20 mouse cellular contexts compared by ENCODE assay signal in the genomic region with DNA sequence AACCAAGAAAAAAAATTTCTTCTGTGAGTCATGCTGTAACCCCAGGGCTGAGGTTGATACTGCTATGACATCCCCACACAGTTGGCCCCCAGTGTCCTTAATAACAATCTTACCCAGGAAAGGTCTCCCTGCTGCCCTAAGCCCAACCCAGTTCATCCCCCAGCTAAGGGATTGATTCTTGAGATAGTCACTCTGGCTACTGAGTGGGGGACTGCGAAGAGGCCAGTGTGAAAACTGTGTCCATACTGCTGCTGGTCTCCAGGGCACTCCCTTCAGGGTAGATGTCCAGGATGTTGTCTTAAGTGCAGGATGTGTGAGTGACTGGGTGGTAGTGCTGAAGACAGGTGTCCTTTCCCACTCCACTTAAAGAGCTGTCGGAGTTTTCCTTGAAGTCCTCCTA. TPM values are rescaled to one million over a fixed set of nuclear protein-coding genes. Genes with fewer than 3 reads are reported as not detected.
DNase-seq lines count a peak whose midpoint lies in the region; TF ChIP-seq lines count a peak whose summit lies in the region.
"Had no signal": no experiment of that assay in that cellular context is flagged by ENCODE, and none has a peak within 500 bp of the region (broad histone marks: within the 10 kb centered on the region; RNA-seq: fewer than 3 reads in every experiment).

A gene (minus strand): TSS at position 101 of the 400 bp plus-strand sequence.

- no peak for DNase-seq in testis, postnatal 10 days (ENCODE audit: low spot score)
- DNase-seq: adrenal gland, adult 2 months; adrenal gland, adult 8-10 months; adrenal gland, postnatal 10 days; adrenal gland, postnatal 14 days; adrenal gland, postnatal 25 days; adrenal gland, postnatal 36 days; B cell, adult 2 months; cerebellum, adult 11 months; cerebellum, adult 11-12 months; cerebellum, adult 18-20 months; cerebellum, adult 2 months had no signal

- H3K4me1 ChIP-seq in testis, adult 2 months (ENCODE audit: control insufficient read depth, insufficient read depth, low read length), result no peaks in the 10 kb centered on the region

- no peak for TF ChIP-seq POLR2A in testis, adult 2 months (IDR thresholded peaks at IDR 0.05; ENCODE audit: control insufficient read depth, low read depth, low read length)

- TF ChIP-seq CTCF in testis, adult 2 months (IDR thresholded peaks at IDR 0.05; ENCODE audit: control insufficient read depth, insufficient read depth, insufficient replicate concordance, low read depth, low read length), result no peak

- H3K27ac ChIP-seq in testis, adult 2 months (ENCODE audit: control insufficient read depth, insufficient read depth, low read depth, low read length), result no peak within 1 kb of the TSS

- H3K27me3 ChIP-seq in testis, adult 2 months (ENCODE audit: control insufficient read depth, insufficient read depth, low read length), result no peaks in the 10 kb centered on the region
- H3K27me3 ChIP-seq: CH12.LX, Patski had no signal

- H3K4me3 ChIP-seq in testis, adult 2 months (ENCODE audit: control insufficient read depth, low read depth, low read length), result peak within 1 kb of the TSS; percentile 13; the same call in 1 of the 2 replicates

- peaks cover 1% of the 10 kb centered on the region for H3K36me3 ChIP-seq in testis, adult 2 months (ENCODE audit: control insufficient read depth, insufficient read depth, low read length)

RNA-seq across cellular contexts. Expression of the gene that starts here (rescaled TPM):
- polyA plus RNA-seq in testis, adult 2 months (2012; rRNA removed), result not detected in 2 replicates
- polyA plus RNA-seq: activated CD4-positive, CD25-positive, alpha-beta regulatory T cell, adult 4 months; adrenal gland, adult 2 months; brain, embryonic 14.5 days; C2C12; CD4-positive, CD25-positive, alpha-beta regulatory T cell, adult 4 months; cerebellum, adult 2 months; G1E; Patski had no signal
